Mouse (Mus musculus) adrenal gland, postnatal 14 days (tissue): ENCODE results near the gene Donson. TPM values are rescaled to one million over a fixed set of nuclear protein-coding genes. Genes with fewer than 3 reads are reported as not detected.

Source experiments
- DNase-seq: peaks from one replicate; pipeline ENCODE4 v3.0.0; 2021; ENCODE audit warnings: mixed read lengths
- total RNA-seq: library from RNA; stranded (reverse); gene quantifications from 2 replicates; pipeline ENCODE4 v1.2.3, GENCODE M21; 2021

Donson gene
- total RNA-seq, 1 experiment from 2014 or later: 8.6 TPM

DNA sequence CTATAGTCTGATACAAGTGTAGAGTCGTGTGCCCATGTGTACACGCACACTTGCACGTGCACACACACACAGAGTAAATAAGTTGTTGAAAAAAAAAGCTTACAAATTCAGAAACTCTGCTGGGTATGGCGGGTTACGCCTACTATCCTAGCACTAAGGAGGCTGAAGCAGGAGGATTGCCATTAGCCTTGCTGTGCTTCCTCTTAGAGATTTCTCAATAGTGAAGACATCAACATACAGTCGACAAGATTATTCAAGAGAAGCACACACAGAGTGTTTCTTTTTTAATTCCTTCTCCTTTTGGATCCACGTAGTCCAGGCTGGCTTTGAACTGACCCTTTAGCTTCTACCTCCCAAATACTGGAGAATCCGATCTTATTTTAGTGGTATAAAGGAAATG is 48.4 kb downstream of the Donson start:
- DNase-seq: no peak

DNA sequence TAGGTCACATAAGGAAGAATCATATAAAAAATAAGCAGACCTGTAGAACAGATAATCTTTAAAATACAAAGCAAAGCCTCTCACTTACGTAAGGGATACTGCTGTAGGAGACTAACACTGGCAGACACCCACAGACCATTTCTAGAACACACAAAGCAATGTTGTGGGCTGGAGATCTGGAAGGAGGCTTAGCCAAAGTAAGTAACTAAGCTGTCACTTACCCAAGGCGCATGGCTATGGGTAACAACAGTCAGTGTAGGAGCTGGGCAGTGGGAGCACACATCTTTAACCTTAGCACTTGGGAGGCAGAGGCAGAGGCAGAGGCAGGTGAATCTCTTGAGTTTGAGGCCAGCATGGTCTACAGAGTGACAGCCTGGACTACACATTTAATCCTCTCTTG is 48.9 kb downstream of the Donson start:
- DNase-seq: no peak

DNA sequence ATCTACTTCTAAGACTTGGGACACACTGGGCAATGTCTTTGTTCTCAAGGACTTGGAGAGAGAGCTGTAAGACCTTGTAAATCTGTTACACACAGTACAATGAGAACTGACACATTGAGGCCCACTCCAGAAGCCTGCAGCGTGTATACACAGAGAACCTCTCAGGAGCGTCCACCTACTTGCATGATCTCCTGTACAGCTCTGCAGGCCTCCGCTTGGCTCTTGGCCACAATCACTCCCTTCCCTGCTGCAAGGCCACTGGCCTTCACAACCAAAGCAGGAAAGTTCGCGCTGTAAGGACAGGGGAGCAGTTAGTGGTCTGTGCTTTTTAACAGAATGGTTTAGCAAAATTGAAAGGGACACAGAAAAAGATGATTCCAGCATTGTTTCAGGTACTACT is 49.4 kb downstream of the Donson start:
- DNase-seq: peak; percentile 78

DNA sequence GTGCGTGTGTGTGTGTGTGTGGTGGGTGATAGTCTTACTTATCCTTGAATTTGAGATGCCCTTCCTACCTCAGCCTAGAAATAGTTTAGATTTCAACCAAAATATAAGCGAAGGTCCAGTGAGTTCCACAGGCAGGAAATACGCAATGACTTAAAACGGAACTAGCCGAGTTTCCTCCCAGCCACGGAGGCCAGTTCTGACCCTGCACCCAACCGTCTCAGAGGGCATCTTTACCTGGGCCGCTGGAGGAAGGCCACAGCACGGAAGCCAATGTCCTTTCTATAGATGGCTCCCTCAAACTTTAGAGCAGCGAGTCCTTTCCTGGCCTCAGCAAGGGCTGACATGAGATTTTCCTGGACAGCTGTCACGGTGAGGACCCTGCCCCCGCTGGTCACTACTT is 54.9 kb downstream of the Donson start:
- no peak for DNase-seq

DNA sequence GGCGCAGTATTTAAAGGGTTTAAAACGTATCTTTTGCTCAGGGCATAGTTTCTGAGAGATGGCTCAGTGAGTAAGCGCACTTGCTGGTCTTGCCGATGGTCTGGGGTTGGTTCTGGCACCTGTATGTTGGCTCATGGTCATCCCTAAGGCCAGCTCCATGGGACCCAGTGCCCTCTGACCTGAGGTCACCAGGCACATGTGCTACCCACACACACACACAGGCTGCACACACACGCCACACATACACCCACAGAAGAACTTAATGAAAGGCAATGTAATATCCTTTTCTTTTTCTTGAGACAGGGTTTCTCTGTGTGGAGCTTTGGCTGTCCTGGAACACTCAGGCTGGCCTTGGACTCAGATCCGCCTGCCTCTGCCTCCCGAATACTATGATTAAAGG is 55.6 kb downstream of the Donson start:
- DNase-seq: no peak

DNA sequence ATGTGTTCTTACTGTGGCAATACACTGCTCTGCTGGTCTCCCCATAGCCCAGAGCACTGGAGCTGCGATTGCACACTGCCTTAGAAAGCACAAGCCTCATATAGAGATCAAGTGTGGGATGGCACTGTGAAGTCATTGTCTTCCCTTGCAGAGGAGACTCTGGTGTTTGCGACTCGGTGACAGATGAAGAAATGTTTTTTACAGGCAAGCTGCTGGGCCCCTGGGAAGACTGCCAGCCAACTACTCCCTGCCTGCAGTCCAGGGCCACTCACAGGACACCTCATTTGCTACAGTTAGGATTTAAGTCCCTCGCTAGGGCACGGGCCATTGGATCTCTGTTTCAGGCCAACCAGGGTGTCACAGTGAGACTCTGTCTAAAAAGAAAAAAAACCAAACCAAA is 56.1 kb downstream of the Donson start:
- DNase-seq: peak; percentile 84

DNA sequence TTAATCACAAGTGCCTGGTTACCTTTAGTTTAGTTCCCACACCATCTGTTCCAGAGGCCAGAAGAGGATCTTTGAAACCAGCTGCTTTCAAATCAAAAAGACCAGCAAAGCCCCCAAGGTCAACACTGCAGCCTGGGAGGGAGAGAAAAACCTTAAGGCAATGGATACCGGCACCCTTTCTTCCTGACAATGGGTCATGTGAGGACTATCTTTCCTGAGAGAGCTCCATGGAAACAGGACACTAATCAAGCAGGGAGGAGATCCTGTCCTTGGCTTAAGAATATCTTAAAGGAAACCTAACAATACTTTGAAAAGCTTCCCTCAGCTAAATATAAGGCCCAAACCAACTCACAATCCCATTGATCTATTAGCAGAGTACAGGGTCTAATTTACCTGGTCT is 58.0 kb downstream of the Donson start:
- DNase-seq: no peak

DNA sequence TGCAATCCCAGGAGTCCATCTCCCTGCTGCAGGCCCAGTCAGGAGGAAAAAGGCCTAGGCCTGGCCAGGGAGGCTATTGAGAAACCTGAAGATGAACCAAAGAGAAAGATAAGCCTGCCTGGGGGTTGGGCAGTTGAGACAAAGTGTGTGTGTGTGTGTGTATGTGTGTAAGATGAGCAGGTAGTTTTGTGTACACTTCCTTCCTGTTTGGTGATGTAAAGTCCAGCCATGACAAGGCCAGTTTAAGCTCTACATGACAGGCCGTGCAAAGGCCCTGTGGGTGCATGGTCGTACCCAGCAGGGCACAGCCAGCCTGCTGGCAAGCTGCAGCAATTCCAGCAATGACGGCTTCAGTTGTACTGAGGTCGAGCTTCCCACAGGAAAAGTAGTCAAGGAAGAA is 58.8 kb downstream of the Donson start:
- DNase-seq: no peak

DNA sequence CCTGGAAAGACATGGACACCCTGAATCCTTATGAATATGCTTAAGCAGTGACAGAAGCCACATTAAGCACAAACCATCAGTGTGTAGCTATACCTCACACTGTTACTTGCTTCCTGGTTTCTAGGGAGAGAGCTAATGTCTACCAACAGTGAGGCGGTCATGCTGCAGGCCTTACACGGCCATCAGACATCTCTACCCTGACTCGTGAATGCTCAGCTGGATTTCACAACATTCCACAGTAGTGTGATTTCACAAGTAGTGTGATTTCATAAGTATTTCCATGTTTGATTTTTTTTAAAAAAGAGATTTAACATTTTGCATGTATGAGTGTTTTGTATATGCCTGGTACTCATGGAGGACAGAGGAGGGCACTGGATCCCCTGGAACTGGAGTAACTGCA is 59.9 kb downstream of the Donson start:
- DNase-seq: no peak

DNA sequence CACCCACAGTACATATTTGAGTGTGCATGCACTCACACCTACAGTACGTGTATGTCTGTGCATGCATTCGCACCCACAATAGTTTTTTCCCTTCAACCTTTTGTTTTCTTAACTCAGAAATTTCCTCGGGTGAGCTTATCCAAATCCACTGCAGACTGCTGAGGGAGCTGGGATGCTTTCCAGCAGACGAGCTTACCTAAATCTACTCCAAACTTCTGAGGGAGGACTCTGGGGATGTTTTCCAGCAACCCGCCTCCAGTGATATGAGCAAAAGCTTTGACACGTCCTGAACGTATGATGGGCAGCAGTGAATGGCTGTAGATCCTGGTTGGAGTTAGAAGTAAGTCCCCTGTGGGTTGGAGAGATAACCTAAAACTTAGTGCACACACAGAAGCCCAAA is 60.7 kb downstream of the Donson start:
- DNase-seq: no peak

Other genes with a start within 250 kb of the Donson start
- gene Ifnar1, start 203.5 kb downstream of the Donson start, total RNA-seq: 80.3 and 82.7 TPM in 2 replicates
- 27.7 and 30.8 TPM in 2 replicates for gene Ifngr2, start 141.7 kb downstream of the Donson start, total RNA-seq
- 45.6 and 48.0 TPM in 2 replicates for gene Tmem50b, start 91.0 kb downstream of the Donson start, total RNA-seq
- 12.8 and 15.1 TPM in 2 replicates for gene Dnajc28, start 69.7 kb downstream of the Donson start, total RNA-seq
- 96.7 and 98.3 TPM in 2 replicates for gene Gart, start 41.8 kb downstream of the Donson start, total RNA-seq
- 226 and 238 TPM in 2 replicates for gene Son, start 41.3 kb downstream of the Donson start, total RNA-seq
- 43.4 and 45.5 TPM in 2 replicates for gene Cryzl1, start 40.2 kb upstream of the Donson start, total RNA-seq
- gene Itsn1, start 40.5 kb upstream of the Donson start, total RNA-seq: 43.1 and 48.7 TPM in 2 replicates